Mouse (Mus musculus) limb, embryonic 14.5 days (tissue): ENCODE measurements around the gene Mall. TPM values are rescaled to one million over a fixed set of nuclear protein-coding genes. Genes with fewer than 3 reads are reported as not detected.

Experiments
- ATAC-seq: fragments of 200-750 bp; cut with Nextera tagmentation; 2 replicates; pipeline ENCODE4 v1.8.0; 2017; ENCODE audit warnings: low read depth, moderate number of reproducible peaks, moderate TSS enrichment; ENCODE audit not compliant: low FRiP score
- DNase-seq: peaks from one replicate; pipeline ENCODE4 v3.0.0-alpha.2; 2015; ENCODE audit warnings: low spot score
- H3K27ac ChIP-seq: fragments of 300-500 bp; sonication (generic); replicated peaks from 2 replicates; pipeline ENCODE4 v1.5.1; 2014; ENCODE audit warnings: low read depth, mild to moderate bottlenecking, low read length, moderate library complexity, mixed read lengths
- H3K27me3 ChIP-seq: fragments of 300-500 bp; sonication (generic); 2 replicates; pipeline ENCODE4 v1.6.1; 2014; ENCODE audit warnings: low read length, mixed read lengths; ENCODE audit not compliant: control insufficient read depth, insufficient read depth
- H3K36me3 ChIP-seq: fragments of 300-500 bp; sonication (generic); 2 replicates; pipeline ENCODE4 v1.6.1; 2014; ENCODE audit warnings: mild to moderate bottlenecking, low read length, moderate library complexity, mixed read lengths; ENCODE audit not compliant: control insufficient read depth, insufficient read depth
- H3K4me1 ChIP-seq: fragments of 300-500 bp; sonication (generic); 2 replicates; pipeline ENCODE4 v1.6.1; 2014; ENCODE audit warnings: antibody characterized with exemption, low read length, mixed read lengths; ENCODE audit not compliant: control insufficient read depth, insufficient read depth
- H3K4me2 ChIP-seq: fragments of 300-500 bp; sonication (generic); replicated peaks from 2 replicates; pipeline ENCODE4 v1.6.1; 2014; ENCODE audit warnings: low read depth, mild to moderate bottlenecking, low read length, moderate library complexity; ENCODE audit not compliant: severe bottlenecking
- H3K4me3 ChIP-seq: fragments of 300-500 bp; sonication (generic); replicated peaks from 2 replicates; pipeline ENCODE4 v1.5.1; 2014; ENCODE audit warnings: low read length
- H3K9ac ChIP-seq: fragments of 300-500 bp; sonication (generic); 2 replicates; pipeline ENCODE4 v1.6.1; 2014; ENCODE audit warnings: mild to moderate bottlenecking, low read depth, low read length, moderate library complexity; ENCODE audit not compliant: severe bottlenecking
- H3K9me3 ChIP-seq: fragments of 300-500 bp; sonication (generic); 2 replicates; pipeline ENCODE4 v1.6.1; 2016; ENCODE audit warnings: low read length; ENCODE audit not compliant: control insufficient read depth
- POLR2A ChIP-seq: fragments of 200-500 bp; IDR thresholded peaks from 2 replicates; pipeline ENCODE4 v1.8.0; 2012; ENCODE audit warnings: inconsistent platforms, mild to moderate bottlenecking, moderate library complexity, borderline replicate concordance; ENCODE audit not compliant: insufficient read depth, insufficient read length; ENCODE audit errors: extremely low read depth
- WGBS: fragments of 180-500 bp; shearing (Covaris S2); extraction: QIAGEN DNeasy Blood & Tissue Kit; methylation state at CpG from one replicate; pipeline ENCODE4 v1.1.7; 2014; 5-methylcytosine and 5-hydroxymethylcytosine counted together
- polyA plus RNA-seq, 2 experiments: library from polyadenylated mRNA; depleted of rRNA in 1 of 2; stranded (reverse) in 1 of 2; unstranded in 1 of 2; fragments of >200 nt; fragmentation: Nextera tagmentation in 1 of 2; extraction: Ambion mirVana in 1 of 2; gene quantifications; 2 replicates each; pipeline versions ENCODE4 v1.2.1 to v1.2.3; 2012 to 2014

The Mall gene
- polyA plus RNA-seq, 2 experiments: 16.8 to 30.4 TPM

DNA sequence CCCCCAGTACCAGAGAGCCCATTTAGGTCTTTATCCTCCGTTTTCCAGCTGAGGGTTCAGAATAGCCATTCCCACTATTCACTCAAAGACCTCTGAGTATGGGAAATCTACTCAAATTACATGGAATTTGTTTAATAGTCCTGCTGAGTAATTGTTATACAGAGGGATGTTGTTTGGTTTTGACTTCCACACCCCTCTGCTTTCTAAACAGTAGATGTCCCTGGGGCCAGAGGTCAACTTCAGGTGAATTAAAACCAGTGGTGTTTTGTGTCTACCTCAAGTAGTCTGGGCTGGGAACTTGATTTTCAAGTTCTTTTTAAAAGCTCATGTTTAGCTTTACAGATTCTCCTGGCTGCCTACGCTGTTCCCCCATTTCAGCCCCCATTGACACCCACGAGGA lies 15.0 kb downstream of the Mall start:
- H3K4me2 ChIP-seq: no peak overlapping the region
- H3K4me3 ChIP-seq: no peak overlapping the region
- ATAC-seq (no peak), DNase-seq (no peak)
- TF ChIP-seq POLR2A: no peak
- H3K4me1 ChIP-seq: peaks cover 8% of the 10 kb centered on the region; the same call in 1 of the 2 replicates
- H3K27me3 ChIP-seq: no peaks in the 10 kb centered on the region
- no peak overlapping the region for H3K9ac ChIP-seq
- 49% methylated on average over 3 of the region's 3 CpGs for WGBS
- H3K9me3 ChIP-seq: no peaks in the 10 kb centered on the region
- H3K27ac ChIP-seq: no peak overlapping the region
- H3K36me3 ChIP-seq: no peaks in the 10 kb centered on the region

DNA sequence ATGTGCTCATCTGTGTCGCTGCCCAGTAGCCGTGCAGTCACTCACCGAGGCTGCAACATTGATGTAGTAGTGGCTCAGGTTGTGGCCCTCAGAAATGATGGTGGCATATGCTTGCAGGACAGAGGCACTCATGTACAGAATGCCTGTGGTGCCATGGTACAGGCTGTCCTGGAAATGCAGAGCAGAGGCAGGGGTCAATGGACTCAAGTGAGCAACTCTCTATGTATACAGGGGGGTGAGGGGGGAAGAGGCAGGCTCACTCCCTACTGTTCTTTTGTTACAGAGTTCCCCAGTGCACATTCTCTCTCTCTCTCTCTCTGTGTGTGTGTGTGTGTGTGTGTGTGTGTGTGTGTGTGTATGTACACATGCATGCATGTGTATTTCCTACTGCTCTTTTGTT lies 20.9 kb downstream of the Mall start:
- Histone ChIP-seq H3K27ac (no peak overlapping the region), H3K4me1 (no peaks in the 10 kb centered on the region; the same call in 1 of the 2 replicates), H3K4me2 (no peak overlapping the region), H3K36me3 (no peaks in the 10 kb centered on the region), H3K4me3 (no peak overlapping the region), H3K27me3 (no peaks in the 10 kb centered on the region), H3K9me3 (no peaks in the 10 kb centered on the region), H3K9ac (no peak overlapping the region)
- DNase-seq: no peak
- 72% methylated on average over 3 of the region's 3 CpGs for WGBS
- TF ChIP-seq POLR2A: no peak
- no peak for ATAC-seq

DNA sequence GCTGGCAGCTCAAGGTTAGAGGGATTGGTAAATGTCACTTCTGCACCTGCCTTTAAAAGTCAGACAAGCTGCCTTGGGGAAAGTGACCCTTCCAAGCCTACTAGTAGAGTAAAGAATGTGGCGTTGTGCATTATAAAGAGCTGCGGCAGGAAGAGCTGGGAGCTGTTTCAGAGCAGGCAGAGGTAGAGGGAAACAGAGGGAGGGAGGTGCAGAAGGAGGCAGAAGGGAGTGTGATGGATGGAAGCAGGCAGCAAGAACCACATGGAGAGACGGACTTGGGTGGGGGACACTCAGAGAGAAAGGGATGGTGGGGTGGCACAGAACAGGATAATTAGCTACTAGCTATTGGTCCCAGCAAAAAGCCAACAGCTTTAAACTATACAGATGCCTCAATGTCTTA lies 21.7 kb downstream of the Mall start:
- 36% methylated on average over 3 of the region's 3 CpGs for WGBS
- Histone ChIP-seq H3K9ac (no peak overlapping the region), H3K4me3 (no peak overlapping the region), H3K27me3 (no peaks in the 10 kb centered on the region), H3K9me3 (no peaks in the 10 kb centered on the region), H3K27ac (no peak overlapping the region), H3K36me3 (no peaks in the 10 kb centered on the region), H3K4me2 (no peak overlapping the region), H3K4me1 (no peaks in the 10 kb centered on the region)
- DNase-seq: no peak
- no peak for ATAC-seq
- no peak for TF ChIP-seq POLR2A

DNA sequence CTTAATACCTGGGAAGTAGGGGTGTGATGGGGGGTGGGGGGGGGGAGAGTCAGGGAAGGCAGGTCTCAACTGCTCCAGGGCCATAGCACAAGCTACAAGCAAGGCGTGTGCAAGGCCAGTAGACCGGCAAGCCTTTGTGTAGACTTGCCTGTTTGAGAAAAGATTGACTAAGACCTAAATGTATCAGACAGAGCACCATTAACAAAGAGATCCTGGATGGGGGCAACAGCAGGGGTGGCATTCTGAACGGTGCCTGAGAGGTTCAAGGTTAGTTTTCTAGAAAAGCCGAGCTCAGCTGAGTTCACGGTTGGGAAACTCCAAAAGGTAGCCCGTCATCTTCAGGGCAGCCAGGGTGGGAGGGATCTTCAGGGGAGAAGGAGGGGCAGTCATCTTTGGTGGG lies 24.5 kb downstream of the Mall start:
- H3K9me3 ChIP-seq: no peaks in the 10 kb centered on the region
- H3K27me3 ChIP-seq: no peaks in the 10 kb centered on the region
- H3K9ac ChIP-seq: no peak overlapping the region
- no peak overlapping the region for H3K27ac ChIP-seq
- 89% methylated on average over 6 of the region's 6 CpGs for WGBS
- ATAC-seq (no peak), DNase-seq (no peak)
- H3K4me3 ChIP-seq: no peak overlapping the region
- no peaks in the 10 kb centered on the region for H3K36me3 ChIP-seq
- H3K4me2 ChIP-seq: no peak overlapping the region
- no peaks in the 10 kb centered on the region for H3K4me1 ChIP-seq
- no peak for TF ChIP-seq POLR2A

DNA sequence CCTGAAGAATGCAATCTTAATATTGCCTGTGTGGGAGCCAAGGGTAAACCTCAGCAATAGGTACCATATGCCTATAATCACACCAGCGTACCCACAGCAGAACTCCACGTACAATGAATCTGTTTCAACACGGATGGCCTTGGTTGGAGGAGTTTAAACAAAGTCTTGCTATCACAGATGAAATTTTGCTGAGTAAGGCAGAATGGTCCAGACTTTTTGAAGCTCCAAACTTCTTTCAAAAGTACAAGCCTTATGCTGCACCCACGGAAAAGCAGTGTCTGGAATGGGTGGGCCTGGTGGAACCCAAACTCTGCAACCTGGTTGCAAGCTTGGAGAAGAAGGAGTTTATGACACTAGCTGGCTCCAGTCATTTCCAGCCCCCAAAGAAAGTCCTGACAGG lies 40.5 kb downstream of the Mall start:
- Histone ChIP-seq H3K4me3 (no peak overlapping the region), H3K9me3 (no peaks in the 10 kb centered on the region), H3K4me1 (no peaks in the 10 kb centered on the region), H3K27ac (no peak overlapping the region), H3K27me3 (no peaks in the 10 kb centered on the region), H3K9ac (no peak overlapping the region), H3K36me3 (no peaks in the 10 kb centered on the region), H3K4me2 (no peak overlapping the region)
- TF ChIP-seq POLR2A: no peak
- ATAC-seq (no peak), DNase-seq (no peak)
- 71% methylated on average over 4 of the region's 4 CpGs for WGBS
